Mouse (Mus musculus) fat pad, adult 2 months (tissue): ENCODE data around the gene Ehbp1.

Experiments used
- DNase-seq: peaks from one replicate; pipeline ENCODE4 v3.0.0-alpha.2; 2011; ENCODE audit warnings: low read depth, low spot score; ENCODE audit errors: extremely low read depth

Ehbp1 gene

DNA sequence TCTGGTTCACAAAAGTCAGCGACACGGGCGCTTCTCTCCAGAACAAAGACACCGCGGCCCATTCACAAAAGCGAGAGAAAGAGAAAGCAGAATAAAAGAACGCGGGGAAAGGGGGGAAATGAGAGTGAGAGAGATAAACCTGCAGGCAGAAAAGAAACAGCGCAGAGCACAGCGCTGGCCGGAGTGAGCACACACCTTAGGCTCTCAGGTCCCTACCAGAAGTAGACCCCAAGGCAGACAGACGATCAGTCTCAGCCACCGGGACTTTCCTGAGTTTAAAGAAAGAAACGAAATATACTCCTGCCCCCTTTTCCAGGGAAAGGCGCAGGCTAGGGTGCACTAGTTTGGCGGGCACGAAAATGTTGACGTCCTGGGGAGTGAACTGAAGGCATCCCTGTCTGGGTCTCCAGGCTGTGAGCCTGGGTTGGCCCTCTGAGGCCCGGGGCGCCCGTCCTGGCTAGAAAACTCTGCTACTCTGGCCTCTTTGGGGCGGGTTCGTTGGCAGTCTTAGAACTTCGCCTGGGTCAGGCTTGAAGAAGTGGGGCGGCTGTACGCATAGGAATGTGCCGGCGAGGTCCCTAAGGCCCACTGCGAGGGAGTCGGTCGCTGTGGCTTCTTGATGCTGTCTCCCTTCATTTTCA lies 338.6 kb downstream of the Ehbp1 start:
- no peak for DNase-seq

DNA sequence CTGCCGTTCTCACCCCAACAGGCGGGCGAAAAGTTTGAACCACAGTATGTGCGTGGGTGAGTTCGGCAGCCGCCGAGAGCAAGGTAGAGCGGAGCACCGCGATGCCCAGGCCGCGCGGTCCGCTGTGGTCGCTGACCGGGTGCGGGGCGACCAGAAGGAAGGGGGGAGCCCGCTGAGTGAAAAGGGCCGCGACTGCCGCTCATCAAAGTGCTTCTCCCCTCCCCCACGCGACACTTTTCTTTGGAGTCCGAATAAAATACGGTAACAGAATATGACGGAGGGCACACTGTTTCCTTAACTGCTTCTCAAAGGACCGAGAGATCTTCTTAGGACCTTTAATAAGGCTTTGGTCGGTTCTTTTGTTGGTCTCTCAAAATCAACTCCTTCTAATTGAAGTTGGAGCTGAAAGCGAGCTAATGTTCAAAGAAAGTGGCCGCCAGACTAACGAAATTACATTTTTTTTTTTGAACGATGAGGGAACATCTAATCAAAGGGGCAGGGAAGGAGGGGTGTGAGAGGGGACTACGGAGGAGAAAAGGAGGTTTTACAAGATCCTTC lies 339.2 kb downstream of the Ehbp1 start, which contains the start of gene Otx1:
Otx1 (minus strand) TSS at position 115 of the 558 bp plus-strand sequence.
- DNase-seq = no peak

DNA sequence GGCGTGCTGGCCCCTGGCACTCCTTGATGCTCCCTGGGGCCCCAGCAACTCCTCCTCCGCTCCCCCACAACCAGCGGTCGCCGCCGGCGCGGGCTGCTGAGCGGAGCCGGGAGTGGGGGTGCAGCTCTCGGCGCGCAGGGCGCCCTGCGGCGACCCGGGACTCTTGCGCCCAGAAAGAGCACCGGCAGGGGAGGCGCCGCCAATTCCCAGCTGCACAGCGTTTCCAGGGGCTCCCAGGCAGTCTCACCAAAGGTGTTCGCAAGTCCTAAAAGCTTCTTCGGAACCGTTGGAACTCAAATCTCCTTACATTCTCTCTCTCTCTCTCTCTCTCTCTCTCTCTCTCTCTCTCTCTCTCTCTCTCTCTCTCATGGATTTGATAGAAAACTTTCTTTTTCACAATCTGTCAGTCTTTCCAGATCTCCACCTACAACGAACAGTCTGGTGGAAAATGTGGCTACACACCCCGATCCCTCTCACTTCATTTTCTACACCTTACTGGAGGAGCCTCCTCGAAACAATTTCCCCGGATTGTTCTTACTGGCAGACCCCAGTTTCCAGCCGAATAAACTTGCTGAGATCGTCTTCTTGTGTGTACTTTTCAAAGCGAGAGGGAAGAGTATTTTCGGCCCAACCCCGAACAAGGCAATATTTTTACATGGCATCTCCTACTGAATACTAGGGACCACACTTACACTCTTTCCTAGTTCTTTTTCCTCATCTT lies 339.9 kb downstream of the Ehbp1 start:
- DNase-seq = no peak

DNA sequence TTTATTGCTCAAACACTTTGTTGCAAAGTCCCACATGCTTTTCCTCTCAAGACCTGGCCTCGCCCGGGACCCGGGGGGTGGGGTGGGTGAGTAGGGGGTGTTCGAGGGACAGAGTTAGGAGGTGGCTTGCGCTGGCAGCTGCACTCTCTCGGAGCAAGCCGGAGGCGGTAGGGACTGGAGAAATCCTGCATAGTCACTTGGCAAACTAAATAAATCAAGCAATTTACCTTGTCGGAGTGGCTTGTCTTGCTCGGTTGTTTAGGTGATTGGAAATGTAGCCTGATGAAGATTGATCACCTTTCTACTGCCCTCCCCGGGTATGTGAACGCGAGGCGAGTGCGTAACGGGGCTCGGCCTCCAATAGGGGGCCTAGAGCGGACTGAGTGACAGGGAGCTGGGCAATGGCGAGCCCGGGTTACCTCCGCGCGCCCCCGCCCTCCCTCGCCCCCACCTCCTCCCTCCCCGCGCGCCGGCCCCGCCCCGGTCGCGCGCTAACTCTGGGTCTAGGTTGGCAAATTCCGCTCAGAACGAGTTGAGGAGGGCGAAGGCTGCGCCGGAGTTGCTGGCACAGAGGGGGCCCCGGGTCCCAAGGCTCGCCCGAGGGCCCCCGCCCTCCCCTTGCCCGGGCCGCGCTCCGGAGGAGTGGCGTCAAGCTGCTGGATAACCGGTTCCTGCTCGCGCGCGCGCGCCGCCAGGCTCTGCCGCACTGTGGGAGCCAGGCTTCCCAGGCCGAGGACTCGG lies 340.6 kb downstream of the Ehbp1 start:
- DNase-seq = no peak

DNA sequence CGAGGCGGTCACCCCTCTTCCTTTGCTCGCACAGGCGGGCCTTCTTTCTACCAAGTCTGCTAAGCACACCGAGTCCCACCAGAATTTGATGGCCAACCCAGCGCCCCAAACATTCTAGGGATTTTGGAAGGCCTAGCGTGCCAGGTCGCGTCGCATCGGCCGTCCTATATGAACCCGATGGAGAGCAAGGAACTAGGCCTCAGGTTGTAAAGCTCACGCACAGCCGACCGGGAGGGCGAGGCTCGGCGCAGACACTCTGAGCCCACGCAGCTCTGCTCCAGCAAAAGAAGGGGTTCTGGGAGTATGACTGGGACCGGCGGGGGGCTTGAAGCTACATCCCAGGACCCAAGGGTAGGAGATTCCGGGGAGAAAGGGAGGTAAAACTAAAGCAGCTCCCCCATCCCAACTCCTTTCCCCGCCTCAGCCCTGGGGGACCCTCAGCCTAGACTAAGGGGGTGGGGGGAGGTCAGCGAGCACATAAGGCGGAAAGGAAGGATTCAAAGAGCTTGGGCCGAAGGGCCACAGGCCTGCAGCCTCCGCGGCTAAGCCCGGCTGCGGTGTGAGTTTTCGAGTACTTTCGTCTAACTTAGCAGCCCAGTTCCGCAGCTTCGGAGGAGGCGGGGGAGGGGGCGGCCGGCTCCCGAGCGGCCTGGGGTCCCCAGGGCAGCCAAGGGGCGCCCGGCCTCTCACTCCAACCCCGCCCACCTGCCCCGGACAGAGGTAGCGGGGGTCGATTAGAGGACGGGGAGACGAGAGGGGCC lies 341.6 kb downstream of the Ehbp1 start:
- DNase-seq = no peak

DNA sequence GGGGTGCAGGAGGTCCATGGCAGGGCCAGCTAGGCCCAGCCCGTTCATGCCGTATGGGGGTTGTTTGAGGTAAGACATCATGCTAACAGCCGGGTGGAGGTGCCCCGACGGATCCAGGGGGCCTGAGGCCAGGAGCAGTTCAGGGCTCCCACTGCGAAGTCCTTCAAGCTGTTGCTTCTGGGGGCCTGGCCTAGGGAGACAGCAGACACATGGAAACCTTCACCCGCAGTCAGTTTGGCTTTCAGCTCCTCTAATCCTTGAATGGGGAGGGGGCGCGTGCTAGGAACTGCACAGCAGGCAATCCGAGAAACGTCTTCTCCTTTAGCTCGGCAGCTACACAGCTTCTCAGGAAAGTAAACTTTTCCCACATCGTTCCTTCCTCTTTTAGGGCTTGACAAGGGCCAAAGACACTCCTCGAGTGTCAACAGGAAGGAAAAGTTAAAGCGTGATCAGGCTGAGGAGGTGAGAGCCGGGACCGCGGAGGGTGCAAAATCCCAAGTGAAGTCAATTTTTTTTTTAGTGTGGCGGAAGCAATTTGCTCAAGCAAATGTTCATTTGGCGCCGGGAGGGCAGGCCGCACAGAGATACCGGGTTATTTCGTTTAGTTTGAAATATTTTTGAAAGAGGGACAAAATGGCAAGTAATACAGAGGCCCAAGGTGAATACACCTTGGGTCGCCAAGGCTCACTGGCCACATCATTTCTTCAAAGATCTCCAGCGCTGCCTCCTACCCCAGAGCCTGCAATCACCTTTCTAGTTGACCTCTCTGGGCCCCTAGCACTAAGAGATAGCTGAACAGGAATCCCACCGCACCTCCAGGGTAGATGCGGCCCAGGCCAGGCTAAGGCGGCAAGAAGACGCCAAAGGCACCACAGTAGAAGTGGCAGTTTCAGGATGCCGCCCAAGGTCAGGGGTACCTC lies 342.4 kb downstream of the Ehbp1 start:
- no peak for DNase-seq

DNA sequence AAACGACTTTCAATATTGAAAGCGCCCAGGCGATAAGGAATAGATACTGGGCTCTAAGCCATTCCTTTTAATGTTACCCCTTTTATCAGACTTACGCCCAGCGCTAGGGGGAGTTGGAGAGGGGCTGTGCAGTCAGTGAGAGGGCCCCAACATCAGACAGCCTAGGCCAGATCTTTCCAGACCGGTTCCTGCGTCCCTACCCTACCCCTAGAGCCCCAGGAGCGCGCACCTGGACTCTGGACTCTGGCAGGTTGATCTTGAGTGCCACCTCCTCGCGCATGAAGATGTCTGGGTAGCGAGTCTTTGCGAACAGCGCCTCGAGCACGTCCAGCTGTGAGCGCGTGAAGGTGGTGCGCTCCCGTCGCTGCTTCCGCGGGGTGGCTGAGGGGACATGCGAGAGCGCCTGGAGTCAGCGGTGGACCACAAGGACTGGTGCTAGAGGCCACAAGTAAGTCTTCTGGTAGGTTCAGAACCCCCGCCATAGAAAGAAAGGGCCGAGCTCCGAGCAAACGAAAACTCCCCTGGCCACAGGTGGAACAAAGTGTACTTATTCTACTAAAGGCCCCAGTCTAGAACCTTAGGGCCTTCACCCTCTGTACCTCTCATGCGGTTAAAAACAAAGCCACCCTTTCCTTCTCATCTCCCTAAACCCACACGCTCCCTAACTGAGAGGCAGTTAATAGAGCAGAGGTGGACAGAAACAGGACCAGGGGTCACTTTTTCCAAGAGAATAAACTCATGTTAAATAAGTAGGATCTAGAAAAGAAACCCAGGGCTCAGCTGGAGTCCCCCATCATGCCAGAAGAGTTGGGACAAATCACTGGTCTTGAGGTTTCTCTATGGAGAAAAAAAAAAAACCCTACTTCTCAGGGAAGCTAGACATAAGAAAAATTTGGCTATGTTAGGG lies 343.7 kb downstream of the Ehbp1 start:
- no peak for DNase-seq

DNA sequence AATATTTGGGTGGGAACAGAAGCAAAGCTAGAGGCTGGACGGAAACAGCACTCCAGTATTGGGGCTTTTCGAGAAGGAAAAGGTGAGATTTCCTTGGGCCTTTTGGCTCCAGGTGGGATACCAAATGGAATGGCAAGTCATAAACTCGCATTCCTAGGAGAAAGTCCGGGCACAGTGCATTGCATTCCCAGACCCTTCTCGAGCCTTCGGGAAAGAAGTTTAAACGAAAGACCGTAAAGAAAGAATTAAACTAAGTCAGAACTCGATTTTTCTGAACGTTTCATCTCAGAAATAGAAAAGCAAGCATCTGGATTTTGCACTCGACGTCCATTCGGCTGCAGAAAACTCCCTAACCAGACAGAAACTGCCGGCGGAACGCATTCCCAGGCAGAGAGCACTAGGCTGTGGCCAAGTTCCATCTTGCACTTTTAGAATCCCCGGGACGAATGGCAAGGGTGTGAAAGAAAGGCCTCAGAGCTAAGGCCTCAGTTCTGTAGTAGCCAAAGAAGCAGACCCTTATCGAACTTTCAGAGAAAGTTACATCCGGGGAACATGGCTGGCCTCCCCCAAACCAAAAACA lies 344.4 kb downstream of the Ehbp1 start:
- no peak for DNase-seq

DNA sequence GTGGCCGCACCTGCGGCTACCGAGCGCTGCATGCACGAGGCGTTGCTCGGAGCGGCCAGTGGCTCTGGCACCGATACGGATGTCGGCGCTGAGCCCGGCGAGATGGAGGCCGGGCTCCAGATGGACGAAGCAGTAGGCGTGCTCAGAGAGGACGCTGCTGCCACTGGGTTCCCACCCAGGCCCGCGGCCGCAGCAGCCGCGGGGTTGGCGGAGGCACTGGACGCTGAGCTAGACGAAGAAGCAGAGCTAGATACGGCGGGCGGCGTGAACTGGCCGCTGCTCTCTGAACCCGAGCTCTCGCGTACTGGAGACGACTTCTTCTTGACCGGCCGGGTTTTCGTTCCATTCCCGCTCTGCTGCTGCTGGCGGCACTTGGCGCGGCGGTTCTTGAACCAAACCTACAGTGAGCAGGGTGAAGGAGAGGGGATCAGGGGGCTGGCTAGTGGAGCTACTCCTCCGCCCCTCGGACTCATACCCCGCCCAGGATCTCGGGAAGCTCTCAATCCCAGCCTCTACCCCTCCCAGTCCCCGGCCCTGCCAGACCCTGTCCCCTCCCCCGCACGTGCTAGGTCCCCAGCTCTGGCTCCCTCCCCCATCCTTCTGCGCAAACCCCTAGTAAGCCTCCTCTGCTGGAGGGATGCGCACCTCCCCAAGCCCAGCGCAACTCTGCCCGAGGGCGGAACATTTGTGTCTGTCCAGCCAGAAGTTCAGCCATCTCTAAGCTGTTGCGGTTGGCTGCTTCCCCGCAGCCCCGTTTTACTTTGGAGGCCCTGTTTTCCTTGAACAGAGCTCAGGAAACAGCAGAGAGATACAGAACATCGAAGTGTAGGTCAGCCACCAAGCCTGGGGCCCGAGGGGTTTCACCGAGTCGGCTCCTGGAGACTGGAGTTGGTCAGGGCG lies 345.2 kb downstream of the Ehbp1 start:
- DNase-seq = no peak

DNA sequence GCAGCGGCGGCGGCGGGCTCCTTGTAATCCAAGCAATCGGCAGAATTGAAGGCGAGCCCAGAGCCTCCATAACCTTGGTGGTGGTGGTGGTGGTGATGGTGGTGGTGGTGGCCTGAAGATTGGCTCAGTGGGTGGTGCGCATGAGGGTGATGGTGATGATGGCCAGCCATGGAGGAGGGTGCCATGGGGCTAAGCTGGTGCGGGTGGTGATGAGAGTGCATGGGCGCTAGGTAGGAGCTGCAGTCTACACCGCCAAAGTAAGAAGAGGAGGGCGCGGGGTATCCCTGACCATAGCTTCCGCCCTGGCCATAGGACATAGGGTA lies 345.8 kb downstream of the Ehbp1 start:
- no peak for DNase-seq

DNA sequence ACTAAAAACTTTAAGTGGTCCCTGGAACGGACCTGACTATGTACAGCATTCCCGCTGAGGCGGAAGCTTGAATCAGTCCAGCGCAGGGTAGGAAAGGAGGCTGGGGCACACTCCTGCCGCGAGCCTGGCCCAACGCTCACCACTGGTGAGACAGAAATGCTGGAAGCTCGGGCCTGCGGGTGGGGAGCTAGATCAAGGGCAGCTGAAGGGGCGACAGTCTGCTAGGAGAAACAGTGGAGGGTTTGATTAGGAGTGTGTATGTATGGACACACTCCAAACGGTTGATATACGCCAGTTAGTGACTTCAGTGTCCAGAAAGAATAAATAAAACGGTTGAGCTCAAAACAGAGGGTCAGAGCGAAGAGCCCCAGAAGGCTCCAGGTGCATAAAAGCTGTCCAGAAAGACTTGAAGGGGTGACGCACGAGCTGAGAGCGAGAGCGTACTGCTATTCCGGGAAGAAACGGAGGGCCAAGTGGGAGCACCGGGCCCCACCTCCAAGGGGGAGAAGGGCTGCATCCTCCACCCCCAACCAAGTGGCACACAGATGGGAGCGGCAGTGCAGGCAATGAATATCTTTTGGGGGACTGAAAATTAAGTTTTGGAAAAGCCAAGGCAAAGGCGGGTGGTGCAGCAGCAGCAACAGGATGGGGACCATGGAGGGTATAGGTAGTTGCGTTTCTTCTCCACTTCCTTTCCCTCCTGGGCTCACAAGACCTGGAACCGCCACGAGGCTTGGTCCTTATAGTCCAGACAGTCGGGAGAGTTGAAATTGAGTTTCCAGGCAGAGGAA lies 346.4 kb downstream of the Ehbp1 start:
- DNase-seq = no peak

DNA sequence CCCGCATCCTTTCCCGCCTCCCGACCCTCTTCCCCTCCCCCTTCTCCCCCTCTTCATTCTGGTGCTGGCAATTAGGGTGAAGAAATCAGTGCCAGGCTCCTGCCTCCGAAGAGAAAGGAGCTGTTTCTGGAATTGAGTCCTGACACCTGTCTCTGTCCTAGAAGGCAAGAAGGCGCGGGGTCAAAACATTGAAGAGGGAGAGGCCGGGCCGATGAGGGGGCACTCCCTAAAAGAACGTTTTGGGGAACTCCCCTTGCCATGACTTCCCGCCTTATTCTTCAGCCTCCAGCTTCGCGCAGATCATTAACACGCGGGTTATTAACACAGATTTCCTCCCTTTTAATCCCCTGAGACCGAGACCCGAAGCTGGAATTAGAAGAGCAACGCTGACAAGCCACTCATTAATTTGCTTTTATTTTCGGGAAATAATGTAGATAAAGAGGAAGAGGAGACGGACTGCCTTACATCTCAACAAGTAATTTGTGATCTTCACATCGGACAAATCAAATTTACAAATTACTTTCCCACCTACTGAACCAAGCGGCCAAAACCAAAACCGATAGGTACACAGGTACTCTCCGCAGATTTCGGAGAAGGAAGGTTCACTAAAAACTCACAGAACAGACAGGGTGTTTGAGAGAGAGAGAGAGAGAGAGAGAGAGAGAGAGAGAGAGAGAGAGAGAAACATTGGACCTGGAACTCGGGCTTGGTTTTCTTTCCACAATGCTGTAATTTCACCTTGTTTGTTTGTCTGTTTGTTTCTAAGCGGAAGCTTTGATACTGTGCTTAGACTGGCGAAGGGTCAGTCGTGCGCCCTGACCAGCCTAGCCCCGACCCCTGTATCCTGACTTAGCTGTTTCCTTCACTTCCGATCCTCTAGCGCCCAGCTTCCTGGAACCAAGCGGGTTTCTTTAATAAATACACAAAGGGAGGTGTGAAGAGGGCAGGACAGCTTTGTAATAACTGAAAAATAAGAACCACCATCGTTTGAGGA lies 347.4 kb downstream of the Ehbp1 start:
- DNase-seq = no peak

DNA sequence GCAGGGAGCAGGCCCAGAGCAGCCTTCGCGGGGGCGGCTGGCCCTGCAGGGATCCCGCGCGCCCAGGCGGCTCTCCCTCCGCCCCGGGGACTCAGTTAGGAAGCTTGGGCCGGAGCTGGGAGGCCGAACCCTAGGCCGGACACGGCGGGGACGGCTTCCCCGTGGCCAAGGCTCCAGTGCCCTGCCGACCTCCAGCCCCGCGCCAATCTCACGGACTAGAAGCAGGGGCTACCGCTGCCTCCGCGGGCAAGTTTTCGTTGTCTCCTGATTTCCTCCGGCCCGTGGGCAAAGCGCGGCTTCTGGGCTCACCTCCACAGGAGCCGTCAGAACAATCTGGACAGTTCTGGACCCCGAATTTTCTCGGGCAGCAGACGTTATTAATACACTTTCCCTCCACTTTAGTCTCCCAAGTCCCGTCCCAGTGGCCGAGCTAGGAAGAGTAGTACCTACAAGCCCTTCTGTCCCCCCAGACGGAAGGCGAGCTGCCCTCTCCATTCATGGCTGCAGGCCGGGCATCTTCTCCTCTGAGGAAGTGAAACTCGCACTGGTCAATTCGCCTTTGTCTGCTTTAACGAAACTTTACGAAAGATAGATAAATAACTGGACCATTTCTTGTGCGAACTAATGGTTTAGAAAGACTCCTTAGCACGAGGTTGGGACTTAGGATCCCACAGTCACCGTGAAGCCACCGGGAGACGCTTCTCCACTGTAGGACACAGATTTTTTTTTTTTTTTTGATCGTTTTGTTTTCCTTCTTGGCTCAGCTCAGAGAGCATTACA lies 348.3 kb downstream of the Ehbp1 start:
- DNase-seq = no peak

DNA sequence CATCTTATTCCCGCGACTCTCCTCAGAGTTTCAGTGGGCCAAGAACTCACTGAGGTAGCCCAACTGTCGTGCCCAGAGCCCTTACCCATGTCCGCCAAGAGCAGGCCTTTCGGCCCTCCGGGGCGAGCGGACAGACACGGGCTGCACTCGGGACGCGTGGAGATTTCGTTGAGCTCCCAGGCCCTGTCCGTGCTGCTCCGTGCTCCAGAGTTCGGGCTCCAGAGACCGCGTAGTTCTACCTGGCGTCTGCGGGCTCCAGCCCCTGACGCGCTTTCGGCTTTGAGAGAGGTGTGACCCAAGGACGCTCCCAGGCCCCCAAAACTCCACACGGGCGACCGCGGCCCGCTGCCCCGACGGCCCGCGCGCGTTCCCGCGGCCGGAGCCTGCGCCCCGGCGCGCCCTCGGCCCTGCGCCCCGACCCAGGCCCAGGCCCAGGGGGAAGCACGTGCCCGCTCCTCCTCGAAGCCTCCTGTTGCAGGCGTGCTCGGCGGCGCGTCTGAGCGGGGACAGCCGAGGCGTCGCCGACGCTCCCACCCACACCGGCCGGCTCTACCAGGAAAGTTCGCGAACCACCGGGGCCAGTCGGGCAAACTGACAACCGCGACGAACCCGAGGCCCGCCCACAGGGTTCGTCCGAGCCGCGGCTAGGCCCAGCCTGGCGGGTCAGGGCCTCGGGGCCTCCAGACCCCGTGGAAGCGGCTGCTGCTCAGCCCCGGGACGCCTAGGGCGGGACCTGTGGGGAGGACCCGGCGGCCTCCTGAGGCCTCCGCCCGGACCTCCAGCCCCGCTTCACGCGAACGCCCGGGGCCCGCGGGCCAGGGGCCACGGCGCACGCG lies 349.1 kb downstream of the Ehbp1 start:
- DNase-seq = no peak
